Mouse (Mus musculus) small intestine, adult 2 months (tissue): ENCODE results near the gene Tlr8. TPM values are rescaled to one million over a fixed set of nuclear protein-coding genes. Genes with fewer than 3 reads are reported as not detected.

Experiments used
- H3K27ac ChIP-seq: fragments of 200-500 bp; 2 replicates; pipeline ENCODE4 v1.5.1; 2012; ENCODE audit warnings: low read depth, low read length, control low read depth, inconsistent platforms; ENCODE audit not compliant: insufficient read depth
- H3K27me3 ChIP-seq: fragments of 200-500 bp; 2 replicates; pipeline ENCODE4 v1.6.1; 2012; ENCODE audit warnings: mild to moderate bottlenecking, moderate library complexity, low read length, inconsistent platforms; ENCODE audit not compliant: control insufficient read depth, insufficient read depth
- H3K36me3 ChIP-seq: fragments of 200-500 bp; 2 replicates; pipeline ENCODE4 v1.6.1; 2012; ENCODE audit warnings: mild to moderate bottlenecking, low read length, control low read depth, inconsistent platforms; ENCODE audit not compliant: control insufficient read depth, insufficient read depth
- H3K4me1 ChIP-seq: fragments of 200-500 bp; 2 replicates; pipeline ENCODE4 v1.6.1; 2012; ENCODE audit warnings: low read length, inconsistent platforms, mixed read lengths; ENCODE audit not compliant: control insufficient read depth, insufficient read depth, insufficient read length
- H3K4me3 ChIP-seq: fragments of 200-500 bp; 2 replicates; pipeline ENCODE4 v1.5.1; 2012; ENCODE audit warnings: low read depth, mild to moderate bottlenecking, control low read depth, inconsistent platforms, low read length, moderate library complexity
- CTCF ChIP-seq: fragments of 200-500 bp; IDR thresholded peaks from 2 replicates; pipeline ENCODE4 v1.5.1; 2012; ENCODE audit warnings: low read depth, mild to moderate bottlenecking, control low read depth, inconsistent platforms, low read length, moderate library complexity, mixed read lengths; ENCODE audit not compliant: insufficient replicate concordance, insufficient read length; ENCODE audit errors: extremely low read depth
- POLR2A ChIP-seq: fragments of 200-500 bp; IDR thresholded peaks from 2 replicates; pipeline ENCODE4 v1.6.1; 2012; ENCODE audit warnings: low read depth, mild to moderate bottlenecking, control low read depth, inconsistent platforms, low read length, moderate library complexity
- WGBS: fragments of 180-500 bp; shearing (Covaris S2); methylation state at CpG from one replicate; pipeline ENCODE4 v1.1.7; 2018; 5-methylcytosine and 5-hydroxymethylcytosine counted together
- polyA plus RNA-seq: library from polyadenylated mRNA; depleted of rRNA; stranded (reverse); fragments of >200 nt; gene quantifications from 2 replicates; pipeline ENCODE4 v1.2.3, GENCODE M21; 2012

Tlr8 gene
- polyA plus RNA-seq, 1 experiment = 0.05 TPM

DNA sequence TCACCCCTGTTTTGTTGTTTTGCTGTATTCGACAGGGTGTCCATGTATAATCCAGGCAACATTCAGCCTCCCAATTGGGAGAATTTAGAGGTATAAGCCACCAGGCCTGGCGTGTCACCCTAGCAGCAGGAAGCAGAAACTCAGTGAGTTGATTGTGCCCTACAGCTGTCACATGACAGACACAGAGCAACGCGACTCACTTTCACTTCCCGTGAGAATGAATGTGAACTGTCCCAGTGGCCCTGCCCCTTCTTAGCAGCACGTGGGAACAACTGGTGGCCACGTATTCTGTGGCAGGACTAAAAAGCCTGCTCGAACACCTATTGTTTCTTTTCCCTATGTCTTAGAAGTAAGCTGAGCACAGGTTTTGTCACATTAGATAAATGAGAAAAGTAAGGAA, 33.0 kb downstream of the Tlr8 start:
- Histone ChIP-seq H3K27me3 (no peaks in the 10 kb centered on the region), H3K4me1 (peaks cover 7% of the 10 kb centered on the region; the same call in 1 of the 2 replicates), H3K4me3 (no peak overlapping the region), H3K36me3 (no peaks in the 10 kb centered on the region), H3K27ac (peak overlapping the region; percentile 43; the same call in 1 of the 2 replicates)
- TF ChIP-seq CTCF (no peak), POLR2A (no peak)
- WGBS = 33% methylated on average over 8 of the region's 8 CpGs

GRCm38 (mm10) chrX:167229819-167230218, 34.3 kb downstream of the Tlr8 start:
- H3K4me1 ChIP-seq = peaks cover 7% of the 10 kb centered on the region; the same call in 1 of the 2 replicates
- no peaks in the 10 kb centered on the region for H3K36me3 ChIP-seq
- H3K27ac ChIP-seq = no peak overlapping the region
- WGBS = 29% methylated on average over 1 of the region's 1 CpGs
- H3K4me3 ChIP-seq = no peak overlapping the region
- H3K27me3 ChIP-seq = no peaks in the 10 kb centered on the region
- no peak for TF ChIP-seq POLR2A
- TF ChIP-seq CTCF = no peak

DNA sequence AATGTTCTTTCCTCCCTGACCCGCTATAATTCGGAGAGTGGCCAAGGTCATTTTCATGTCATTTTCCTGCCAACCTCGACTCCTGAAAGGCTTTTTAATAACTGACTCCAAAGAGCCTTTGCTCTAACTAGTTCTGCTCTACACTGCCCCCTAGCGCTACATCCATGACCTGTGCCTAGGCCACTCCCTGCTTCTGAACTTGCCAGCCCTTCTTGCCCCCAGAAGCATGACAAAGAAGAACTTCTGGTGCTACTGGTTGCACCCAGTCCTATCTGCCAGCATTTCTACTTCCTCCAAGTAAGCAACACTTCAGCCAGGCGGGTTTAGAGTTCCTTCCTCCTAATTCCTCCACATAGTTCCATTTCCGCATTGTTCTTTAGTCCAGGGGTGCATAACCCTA, 34.9 kb downstream of the Tlr8 start:
- no peaks in the 10 kb centered on the region for H3K27me3 ChIP-seq
- peaks cover 7% of the 10 kb centered on the region; the same call in 1 of the 2 replicates for H3K4me1 ChIP-seq
- 55% methylated on average over 6 of the region's 6 CpGs for WGBS
- no peak overlapping the region for H3K4me3 ChIP-seq
- no peaks in the 10 kb centered on the region for H3K36me3 ChIP-seq
- TF ChIP-seq POLR2A = no peak
- TF ChIP-seq CTCF = peak; percentile 37; the same call in 1 of the 2 replicates
- H3K27ac ChIP-seq = peak overlapping the region; percentile 16; the same call in 1 of the 2 replicates

- Histone ChIP-seq H3K4me3 (no peak overlapping the region; the same call in 1 of the 2 replicates), H3K27ac (0 out of 2 replicates have a peak overlapping the region, but pooled peaks have one; percentile 55), H3K36me3 (no peaks in the 10 kb centered on the region), H3K27me3 (no peaks in the 10 kb centered on the region), H3K4me1 (peaks cover 5% of the 10 kb centered on the region; the same call in 1 of the 2 replicates)
- 88% methylated on average over 6 of the region's 6 CpGs for WGBS
- TF ChIP-seq POLR2A = no peak
- TF ChIP-seq CTCF = no peak
Observed at GRCm38 (mm10) chrX:167227756-167228155, 36.4 kb downstream of the Tlr8 start.

DNA sequence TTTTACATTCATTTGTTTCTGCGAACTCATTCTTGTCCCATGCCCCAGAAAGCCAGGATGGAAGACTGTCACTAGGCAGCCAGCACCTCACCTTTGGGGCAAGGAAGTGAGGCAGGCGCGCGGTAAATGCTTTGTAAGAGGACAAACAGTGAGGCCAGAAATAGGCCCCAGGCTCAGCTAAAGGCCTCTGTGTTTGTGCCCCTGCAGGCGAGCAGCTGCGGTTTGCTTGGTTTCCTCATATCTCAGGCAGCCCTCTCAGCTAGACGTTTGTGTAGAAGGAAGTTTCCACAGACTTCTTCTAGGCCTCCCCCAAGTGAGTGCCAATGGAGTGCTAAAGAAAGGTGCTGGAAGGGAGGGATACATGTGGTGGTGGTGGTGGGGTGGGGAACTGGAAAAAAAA, 37.0 kb downstream of the Tlr8 start:
- Histone ChIP-seq H3K4me3 (peak overlapping the region; percentile 19), H3K27ac (peak overlapping the region; percentile 55), H3K36me3 (no peaks in the 10 kb centered on the region), H3K27me3 (no peaks in the 10 kb centered on the region), H3K4me1 (peaks cover 3% of the 10 kb centered on the region; the same call in 1 of the 2 replicates)
- TF ChIP-seq CTCF = no peak
- 77% methylated on average over 7 of the region's 7 CpGs for WGBS

GRCm38 (mm10) chrX:167226570-167226969, 37.6 kb downstream of the Tlr8 start:
- H3K36me3 ChIP-seq = no peaks in the 10 kb centered on the region
- H3K4me3 ChIP-seq = no peak overlapping the region
- H3K4me1 ChIP-seq = peaks cover 2% of the 10 kb centered on the region; the same call in 1 of the 2 replicates
- no peaks in the 10 kb centered on the region for H3K27me3 ChIP-seq
- no peak for TF ChIP-seq CTCF
- no peak for TF ChIP-seq POLR2A
- 83% methylated on average over 5 of the region's 5 CpGs for WGBS
- peak overlapping the region; percentile 55 for H3K27ac ChIP-seq

GRCm38 (mm10) chrX:167212707-167213106, 51.4 kb downstream of the Tlr8 start:
- Histone ChIP-seq H3K4me1 (peaks cover 5% of the 10 kb centered on the region; the same call in 1 of the 2 replicates), H3K27ac (no peak overlapping the region), H3K4me3 (no peak overlapping the region), H3K27me3 (no peaks in the 10 kb centered on the region), H3K36me3 (peaks cover 2% of the 10 kb centered on the region)
- WGBS = 21% methylated on average over 8 of the region's 8 CpGs
- TF ChIP-seq POLR2A (no peak), CTCF (0 out of 2 replicates have a peak, but pooled peaks have one; percentile 13)
